Mouse (Mus musculus) cerebral cortex, adult 2 months (tissue): ENCODE measurements around the gene Nusap1.

Experiments
- WGBS: fragments of 180-500 bp; shearing (Covaris S2); methylation state at CpG from one replicate; pipeline ENCODE4 v1.1.7; 2018; 5-methylcytosine and 5-hydroxymethylcytosine counted together

Nusap1 gene

GRCm38 (mm10) chr2:119641214-119641912 is 23.3 kb downstream of the Nusap1 start:
- WGBS = 94% methylated on average over 5 of the region's 5 CpGs

DNA sequence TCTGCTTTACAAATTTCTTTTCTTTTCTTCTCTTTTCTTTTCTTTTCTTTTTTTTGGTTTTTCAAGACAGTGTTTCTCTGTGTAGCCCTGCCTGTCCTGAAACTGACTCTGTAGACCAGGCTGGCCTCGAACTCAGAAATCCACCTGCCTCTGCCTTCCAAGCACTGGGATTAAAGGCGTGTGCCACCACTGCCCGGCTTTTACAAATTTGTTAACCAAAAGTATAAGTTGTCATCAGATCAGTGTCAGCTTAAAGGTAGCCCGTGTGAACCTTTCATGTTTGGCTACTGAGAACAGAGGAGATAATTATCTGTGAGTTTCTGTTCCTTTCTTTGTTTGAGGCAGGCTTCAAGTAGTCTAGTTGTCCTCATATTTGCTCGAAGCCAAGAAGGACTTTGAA is 26.2 kb downstream of the Nusap1 start:
- WGBS = 94% methylated on average over 5 of the region's 5 CpGs

DNA sequence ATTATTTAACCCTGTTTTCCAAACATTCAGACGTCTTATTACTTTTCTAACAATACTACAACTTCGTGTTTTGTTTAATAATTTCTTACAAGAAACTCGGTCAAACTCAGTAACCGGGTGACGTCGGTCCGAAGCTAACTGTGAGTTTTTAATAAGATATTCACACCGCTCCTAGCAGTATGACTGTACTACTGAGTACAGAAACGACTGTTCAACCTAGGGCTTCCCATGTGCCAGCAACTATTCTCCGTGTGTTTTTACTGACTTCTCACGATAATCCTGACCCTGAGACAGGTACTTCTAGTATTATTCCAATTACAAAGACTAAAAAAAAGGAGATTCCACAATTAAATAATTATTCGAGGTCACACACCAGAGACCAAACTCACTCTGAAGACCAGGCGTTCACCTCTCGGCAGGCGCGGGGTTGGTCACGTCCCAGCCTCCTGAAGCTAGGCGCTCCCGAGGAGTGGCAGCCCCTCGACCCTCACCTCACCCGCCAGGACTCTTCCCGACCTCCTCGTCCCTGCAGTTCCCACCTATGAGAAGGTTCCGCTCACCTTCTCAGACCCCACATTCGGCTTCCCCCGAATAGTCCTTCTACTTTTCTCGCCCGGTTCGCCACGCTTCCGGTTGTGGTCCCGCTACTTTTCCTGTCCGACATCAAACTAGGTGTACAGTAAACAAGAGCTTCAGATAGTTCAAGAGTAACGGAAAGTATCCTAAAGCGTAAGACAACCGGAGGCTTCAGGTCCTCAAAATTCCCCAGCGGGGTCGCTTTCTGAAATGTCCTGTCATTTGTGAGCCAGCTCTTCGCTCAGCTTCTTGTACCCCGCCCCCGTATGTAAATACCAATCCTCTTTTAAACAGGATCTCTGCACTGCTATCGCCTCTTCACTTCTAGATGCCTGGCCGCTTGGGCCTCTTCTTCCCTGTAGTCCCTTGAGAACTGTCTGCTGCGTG is 44.4 kb downstream of the Nusap1 start, which contains the start of gene Ndufaf1:
Ndufaf1 (minus strand) TSS at position 608 of the 963 bp plus-strand sequence.
- WGBS = 1% methylated on average over 44 of the region's 44 CpGs

- WGBS = 72% methylated on average over 22 of the region's 23 CpGs
These were observed 47.6 kb downstream of the Nusap1 start for GRCm38 (mm10) chr2:119665744-119666143.

- WGBS = 22% methylated on average over 7 of the region's 7 CpGs
These were observed 50.9 kb downstream of the Nusap1 start for GRCm38 (mm10) chr2:119669010-119669409.

DNA sequence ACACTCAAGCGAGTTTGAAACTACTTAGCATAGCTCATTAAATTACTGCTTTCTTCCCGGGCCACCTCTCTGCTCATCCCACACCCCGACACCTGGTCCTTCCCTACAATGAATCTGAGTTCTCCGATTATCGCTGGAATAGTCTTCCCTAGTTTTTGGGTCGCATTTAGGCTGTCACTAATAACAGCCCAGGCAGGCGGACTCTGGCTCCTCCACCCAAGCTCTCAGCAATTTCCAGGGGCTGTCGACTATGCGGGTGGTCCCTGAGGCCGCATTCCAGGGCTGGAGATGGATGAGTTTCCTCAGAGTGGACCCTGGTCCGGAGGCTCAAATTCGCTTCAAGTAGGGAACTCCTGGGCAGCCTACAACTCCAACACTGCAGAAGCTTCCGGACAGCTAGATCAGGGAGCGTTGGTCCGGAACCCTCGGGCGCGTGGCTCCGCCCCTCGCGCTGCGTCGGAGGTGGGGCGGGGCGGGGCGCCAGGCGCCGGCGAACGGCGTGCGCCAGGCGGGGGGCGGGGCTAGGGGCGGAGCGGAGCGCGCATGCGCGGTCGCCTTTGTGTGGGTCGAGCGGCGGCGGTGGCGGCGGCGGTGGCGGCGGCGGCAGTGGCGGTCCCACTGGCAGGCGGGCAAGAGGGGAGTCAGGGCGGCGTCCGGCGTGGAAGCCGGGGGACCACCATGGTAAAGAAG is 56.6 kb downstream of the Nusap1 start, which contains the start of gene Rtf1:
Rtf1 (plus strand) TSS at position 544 of the 690 bp plus-strand sequence.
- WGBS = under 1% methylated on average over 57 of the region's 58 CpGs

GRCm38 (mm10) chr2:119675215-119675784 is 57.2 kb downstream of the Nusap1 start:
- WGBS = under 1% methylated on average over 39 of the region's 39 CpGs

DNA sequence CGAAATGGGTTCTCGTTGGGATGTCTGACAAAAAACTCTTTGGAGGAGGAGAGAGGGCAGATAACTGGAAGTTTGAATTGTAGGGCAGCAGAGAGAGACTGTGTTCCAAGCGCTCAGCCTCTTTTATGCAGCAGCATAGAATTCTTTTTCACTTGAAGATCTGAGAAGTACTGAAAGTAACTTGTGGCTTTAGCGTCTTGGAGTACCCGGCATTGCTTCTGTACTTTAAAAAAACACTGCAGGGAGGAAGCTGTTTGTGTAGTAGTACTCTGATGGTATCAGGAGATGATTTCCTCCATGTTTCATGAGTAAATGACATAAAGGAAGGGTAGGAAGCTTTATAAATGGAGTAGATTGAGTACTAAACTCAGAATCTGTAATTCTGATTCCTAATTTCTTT is 57.7 kb downstream of the Nusap1 start:
- 0% methylated on average over 5 of the region's 5 CpGs for WGBS

DNA sequence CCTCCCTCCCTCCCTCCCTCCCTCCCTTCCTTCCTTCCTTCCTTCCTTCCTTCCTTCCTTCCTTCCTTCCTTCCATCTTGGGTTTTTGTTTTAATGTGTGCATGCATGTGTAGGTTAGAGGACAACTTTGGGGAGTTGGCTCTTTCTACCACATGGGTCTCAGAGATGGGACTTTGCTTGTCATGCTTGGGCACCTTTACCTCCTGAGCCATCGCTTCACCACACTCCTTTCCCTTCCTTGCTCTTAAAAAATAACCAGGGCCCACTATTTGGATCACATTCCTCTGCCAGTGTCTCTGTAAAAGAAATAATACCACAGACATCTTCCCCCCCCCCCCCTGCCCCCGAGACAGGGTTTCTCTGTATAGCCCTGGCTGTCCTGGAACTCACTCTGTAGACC is 65.6 kb downstream of the Nusap1 start:
- WGBS = 91% methylated on average over 2 of the region's 2 CpGs

DNA sequence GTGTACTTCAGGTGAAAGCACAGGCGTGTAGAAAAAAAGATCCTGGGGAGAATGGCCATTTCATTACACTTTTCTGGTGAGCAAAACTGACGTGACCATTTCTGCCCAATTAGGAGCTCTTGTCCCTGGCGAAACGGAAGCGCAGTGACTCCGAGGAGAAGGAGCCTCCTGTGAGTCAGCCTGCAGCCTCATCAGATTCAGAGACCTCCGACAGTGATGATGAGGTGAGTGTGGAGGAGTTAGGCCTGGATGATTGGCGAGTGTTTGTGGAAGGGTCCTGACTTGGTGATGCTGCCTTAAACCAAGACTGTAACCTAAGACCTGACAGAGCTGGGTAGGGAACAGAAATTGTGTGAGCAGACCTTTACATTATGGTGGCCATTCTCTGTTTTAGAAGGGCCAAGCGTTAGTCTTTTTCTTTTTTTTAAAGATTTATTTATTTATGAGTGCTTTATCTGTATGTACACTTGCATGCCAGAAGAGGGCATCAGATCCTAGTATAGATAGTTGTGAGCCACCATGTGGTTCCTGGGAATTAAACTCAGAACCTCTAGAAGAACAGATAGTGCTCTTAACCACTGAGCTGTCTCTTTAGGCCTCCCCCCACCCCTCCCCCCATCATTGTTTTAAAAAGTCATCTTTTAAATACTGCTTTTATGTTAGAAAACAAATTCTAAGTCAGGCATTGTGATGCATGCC is 74.1 kb downstream of the Nusap1 start:
- 76% methylated on average over 9 of the region's 9 CpGs for WGBS

DNA sequence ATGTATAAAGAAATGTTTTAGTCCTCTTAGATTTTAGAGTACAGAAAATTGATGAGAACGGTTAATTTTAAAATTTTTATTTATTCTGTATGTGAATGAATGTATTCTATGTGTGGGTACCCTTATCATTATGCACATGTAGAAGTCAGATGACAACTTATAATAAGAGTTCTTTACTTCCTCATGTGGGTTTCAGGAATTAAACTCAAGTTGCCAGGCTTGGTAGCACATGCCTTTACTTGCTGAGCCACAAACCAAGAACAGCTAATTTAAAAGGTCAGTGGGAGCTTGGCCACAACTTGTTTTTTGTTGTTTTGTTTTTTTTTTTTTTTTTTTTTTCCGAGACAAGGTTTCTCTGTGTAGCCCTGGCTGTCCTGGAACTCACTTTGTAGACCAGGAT is 76.7 kb downstream of the Nusap1 start:
- 85% methylated on average over 2 of the region's 2 CpGs for WGBS

- 16% methylated on average over 1 of the region's 1 CpGs for WGBS
These were observed 78.0 kb downstream of the Nusap1 start for GRCm38 (mm10) chr2:119696111-119696510.

DNA sequence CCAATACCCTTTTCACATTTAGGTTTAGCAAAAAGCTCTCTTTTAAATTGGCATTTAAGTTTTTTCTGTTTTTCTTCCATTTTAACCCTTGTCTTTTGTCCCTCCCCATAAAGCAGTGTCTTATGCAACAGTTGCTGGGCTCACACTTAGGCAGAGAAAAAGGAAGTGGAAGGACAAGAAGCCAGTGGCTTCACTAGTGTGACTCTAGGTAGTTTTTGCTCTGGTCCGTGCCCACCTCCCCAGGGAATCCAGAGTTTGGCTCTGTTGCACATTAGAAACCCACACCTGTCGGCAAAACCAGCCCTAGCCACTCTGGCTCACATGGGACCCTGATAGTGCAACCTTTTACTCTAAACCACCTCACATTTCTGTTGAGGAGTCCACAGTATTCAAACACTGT is 80.4 kb downstream of the Nusap1 start:
- 79% methylated on average over 2 of the region's 2 CpGs for WGBS

DNA sequence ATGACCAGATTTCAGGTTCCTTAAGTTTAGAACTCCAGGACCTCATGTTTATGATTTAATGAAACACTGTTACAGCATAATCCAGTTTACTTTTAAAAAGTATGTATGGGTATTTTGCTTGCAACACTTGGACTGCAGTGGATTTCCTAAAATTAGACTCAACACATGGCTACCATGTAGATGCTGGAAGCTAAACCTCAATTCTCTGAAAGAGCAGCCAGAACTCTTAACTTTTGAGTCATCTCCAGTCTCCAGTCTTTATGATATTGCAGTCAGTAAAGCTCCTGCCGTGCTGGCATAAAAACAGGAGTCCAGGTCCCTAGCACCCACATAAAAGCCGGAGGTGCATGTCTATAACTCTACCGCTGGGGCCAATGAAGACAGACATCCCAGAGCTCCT is 81.9 kb downstream of the Nusap1 start:
- 66% methylated on average over 3 of the region's 3 CpGs for WGBS
